Comparison of ENCODE assay signal across 9 mouse cellular contexts in genomic region chr4:70307230-70307629, GRCm38 (mm10).
DNase-seq lines count a peak whose midpoint lies in the region; ATAC-seq and TF ChIP-seq lines count a peak whose summit lies in the region.
"Had no signal": no experiment of that assay in that cellular context is flagged by ENCODE, and none has a peak within 500 bp of the region (broad histone marks: within the 10 kb centered on the region; RNA-seq: fewer than 3 reads in every experiment).

No protein-coding gene starts in this region.

- DNase-seq in B cell, adult 2 months = peak; percentile 51 to 55
- peak; percentile 24 for DNase-seq in WW6 (ENCODE audit: low read depth, low spot score)
- peak; percentile 72 to 82 for DNase-seq in cerebellum, postnatal 25 days
- peak; percentile 68 for DNase-seq in gastrocnemius, adult 2 months
- peak; percentile 39 to 79 for DNase-seq in kidney, postnatal 36 days
- DNase-seq in liver, embryonic 14.5 days (ENCODE audit: low read depth in 3 of 3, low spot score in 3 of 3) = peak; percentile 10 to 17 (median 12)
- peak; percentile 43 for DNase-seq in ovary, adult 18-20 months (ENCODE audit: low spot score)
- peak; percentile 33 to 61 for DNase-seq in thymus, postnatal 10 days (ENCODE audit: low spot score in 2 of 2)

- 43% methylated on average over 4 of the region's 4 CpGs for WGBS in liver, embryonic 14.5 days (ENCODE audit: insufficient replicate concordance)

- no peak for TF ChIP-seq EP300 in liver, embryonic 14.5 days (IDR thresholded peaks at IDR 0.05; ENCODE audit: low read depth)

- no peaks in the 10 kb centered on the region for H3K4me1 ChIP-seq in liver, embryonic 14.5 days (replicated peaks; ENCODE audit: control insufficient read depth in 2 of 2, insufficient read depth in 2 of 2, low read length in 1 of 2)

- H3K27ac ChIP-seq in gastrocnemius, adult 2 months = no peak overlapping the region
- H3K27ac ChIP-seq in liver, embryonic 14.5 days = no peak overlapping the region
- H3K27ac ChIP-seq: heart, embryonic 15.5 days had no signal

- no peak overlapping the region for H3K4me3 ChIP-seq in gastrocnemius, adult 2 months
- no peak overlapping the region for H3K4me3 ChIP-seq in liver, embryonic 14.5 days (ENCODE audit: insufficient read depth in 1 of 2, low read depth in 2 of 2, low read length in 2 of 2)
- H3K4me3 ChIP-seq: heart, embryonic 15.5 days had no signal

- H3K4me2 ChIP-seq in liver, embryonic 14.5 days (ENCODE audit: low read depth) = no peak overlapping the region
- H3K4me2 ChIP-seq: heart, embryonic 15.5 days had no signal

- H3K9ac ChIP-seq in liver, embryonic 14.5 days (replicated peaks) = no peak overlapping the region
- H3K9ac ChIP-seq: heart, embryonic 15.5 days had no signal

- H3K27me3 ChIP-seq in liver, embryonic 14.5 days (ENCODE audit: control insufficient read depth, insufficient read depth, low read length) = no peaks in the 10 kb centered on the region
- H3K27me3 ChIP-seq: heart, embryonic 15.5 days had no signal

- intact Hi-C loops in gastrocnemius, adult 2 months (cut with DNase I) = loop anchor here (2.0 to 10.0 kb wide), 2 partner anchors 42 to 1112 kb away; no protein-coding TSS in a partner anchor

- no peaks in the 10 kb centered on the region for H3K36me3 ChIP-seq in liver, embryonic 14.5 days (replicated peaks; ENCODE audit: control insufficient read depth, insufficient read depth, low read depth)
- H3K36me3 ChIP-seq: heart, embryonic 15.5 days had no signal

- no peaks in the 10 kb centered on the region for H3K9me3 ChIP-seq in liver, embryonic 14.5 days (ENCODE audit: control insufficient read depth, low read length)
- H3K9me3 ChIP-seq: heart, embryonic 15.5 days had no signal

- no peak for ATAC-seq in liver, embryonic 14.5 days (ENCODE audit: insufficient read depth)

- TF ChIP-seq CTCF in gastrocnemius, adult 2 months (IDR thresholded peaks at IDR 0.05) = peak; percentile 93
- TF ChIP-seq CTCF in liver, embryonic 14.5 days (IDR thresholded peaks at IDR 0.05; ENCODE audit: low read depth) = peak; percentile 89

Comparison
In these comparisons a context has a peak if more than half of its experiments do, and no peak if none do; other contexts are left out.
1. DNase-seq: peak in every context shown above with its lines; median percentile 77 in cerebellum, postnatal 25 days; 68 in gastrocnemius, adult 2 months; 59 in kidney, postnatal 36 days; 53 in B cell, adult 2 months; 47 in thymus, postnatal 10 days; 43 in ovary, adult 18-20 months; 24 in WW6; 12 in liver, embryonic 14.5 days.